Mouse (Mus musculus): ENCODE data around the gene Rps11.
A peak's percentile ranks its signal among the peaks of the same experiment; 100 is the strongest.

Gene Rps11

GRCm38 (mm10) chr7:45125144-45125600 lies 933 bp upstream of the Rps11 start:
- peaks cover 64% of the 10 kb centered on the region for H3K36me3 ChIP-seq (ENCODE audit: insufficient read depth, low read length)
- no peaks in the 10 kb centered on the region for H3K27me3 ChIP-seq (ENCODE audit: insufficient read depth, low read length)
- H3K4me3 ChIP-seq (replicated peaks; ENCODE audit: low read length), result peak overlapping the region; percentile 92
- TF ChIP-seq CTCF (conservative IDR thresholded peaks at IDR 0.05; ENCODE audit: low read length) (no peak), POU5F1 (IDR thresholded peaks at IDR 0.05; ENCODE audit: borderline replicate concordance, low read length) (no peak), NANOG (IDR thresholded peaks at IDR 0.05; ENCODE audit: borderline replicate concordance, low read length) (no peak)
- H3K9me3 ChIP-seq (ENCODE audit: low read length), result no peaks in the 10 kb centered on the region
- H3K4me1 ChIP-seq (replicated peaks; ENCODE audit: low read depth, low read length), result peaks cover 32% of the 10 kb centered on the region

GRCm38 (mm10) chr7:45123186-45123570 lies 1.1 kb downstream of the Rps11 start:
- Histone ChIP-seq H3K36me3 (ENCODE audit: insufficient read depth, low read length) (peaks cover 80% of the 10 kb centered on the region), H3K9me3 (ENCODE audit: low read length) (no peaks in the 10 kb centered on the region), H3K27me3 (ENCODE audit: insufficient read depth, low read length) (no peaks in the 10 kb centered on the region), H3K4me3 (replicated peaks; ENCODE audit: low read length) (peak overlapping the region; percentile 98), H3K4me1 (replicated peaks; ENCODE audit: low read depth, low read length) (peaks cover 45% of the 10 kb centered on the region)
- TF ChIP-seq POU5F1 (IDR thresholded peaks at IDR 0.05; ENCODE audit: borderline replicate concordance, low read length) (no peak), CTCF (conservative IDR thresholded peaks at IDR 0.05; ENCODE audit: low read length) (no peak), NANOG (IDR thresholded peaks at IDR 0.05; ENCODE audit: borderline replicate concordance, low read length) (no peak)

- H3K4me3 ChIP-seq (replicated peaks; ENCODE audit: low read length), result peak overlapping the region; percentile 98
- no peaks in the 10 kb centered on the region for H3K27me3 ChIP-seq (ENCODE audit: insufficient read depth, low read length)
- peaks cover 80% of the 10 kb centered on the region for H3K36me3 ChIP-seq (ENCODE audit: insufficient read depth, low read length)
- no peak for TF ChIP-seq CTCF (conservative IDR thresholded peaks at IDR 0.05; ENCODE audit: low read length)
- TF ChIP-seq POU5F1 (IDR thresholded peaks at IDR 0.05; ENCODE audit: borderline replicate concordance, low read length), result no peak
- no peak for TF ChIP-seq NANOG (IDR thresholded peaks at IDR 0.05; ENCODE audit: borderline replicate concordance, low read length)
- peaks cover 50% of the 10 kb centered on the region for H3K4me1 ChIP-seq (replicated peaks; ENCODE audit: low read depth, low read length)
- no peaks in the 10 kb centered on the region for H3K9me3 ChIP-seq (ENCODE audit: low read length)
Measured at GRCm38 (mm10) chr7:45122561-45123185, 1.6 kb downstream of the Rps11 start.

GRCm38 (mm10) chr7:45121966-45122365 lies 2.3 kb downstream of the Rps11 start:
- Histone ChIP-seq H3K27me3 (ENCODE audit: insufficient read depth, low read length) (no peaks in the 10 kb centered on the region), H3K4me3 (replicated peaks; ENCODE audit: low read length) (peak overlapping the region; percentile 98), H3K4me1 (replicated peaks; ENCODE audit: low read depth, low read length) (peaks cover 56% of the 10 kb centered on the region), H3K36me3 (ENCODE audit: insufficient read depth, low read length) (peaks cover 78% of the 10 kb centered on the region), H3K9me3 (ENCODE audit: low read length) (no peaks in the 10 kb centered on the region)
- TF ChIP-seq POU5F1 (IDR thresholded peaks at IDR 0.05; ENCODE audit: borderline replicate concordance, low read length), result no peak
- no peak for TF ChIP-seq CTCF (conservative IDR thresholded peaks at IDR 0.05; ENCODE audit: low read length)
- no peak for TF ChIP-seq NANOG (IDR thresholded peaks at IDR 0.05; ENCODE audit: borderline replicate concordance, low read length)

GRCm38 (mm10) chr7:45121404-45121803 lies 2.8 kb downstream of the Rps11 start:
- no peaks in the 10 kb centered on the region for H3K9me3 ChIP-seq (ENCODE audit: low read length)
- H3K36me3 ChIP-seq (ENCODE audit: insufficient read depth, low read length), result peaks cover 73% of the 10 kb centered on the region
- H3K27me3 ChIP-seq (ENCODE audit: insufficient read depth, low read length), result no peaks in the 10 kb centered on the region
- TF ChIP-seq CTCF (conservative IDR thresholded peaks at IDR 0.05; ENCODE audit: low read length), result no peak
- no peak for TF ChIP-seq NANOG (IDR thresholded peaks at IDR 0.05; ENCODE audit: borderline replicate concordance, low read length)
- no peak for TF ChIP-seq POU5F1 (IDR thresholded peaks at IDR 0.05; ENCODE audit: borderline replicate concordance, low read length)
- peak overlapping the region; percentile 98 for H3K4me3 ChIP-seq (replicated peaks; ENCODE audit: low read length)
- peaks cover 56% of the 10 kb centered on the region for H3K4me1 ChIP-seq (replicated peaks; ENCODE audit: low read depth, low read length)

- no peak for TF ChIP-seq CTCF (conservative IDR thresholded peaks at IDR 0.05; ENCODE audit: low read length)
- no peak for TF ChIP-seq NANOG (IDR thresholded peaks at IDR 0.05; ENCODE audit: borderline replicate concordance, low read length)
- no peak overlapping the region; the same call in 1 of the 2 replicates for H3K4me3 ChIP-seq (replicated peaks; ENCODE audit: low read length)
- peaks cover 65% of the 10 kb centered on the region for H3K4me1 ChIP-seq (replicated peaks; ENCODE audit: low read depth, low read length)
- no peaks in the 10 kb centered on the region for H3K27me3 ChIP-seq (ENCODE audit: insufficient read depth, low read length)
- H3K9me3 ChIP-seq (ENCODE audit: low read length), result no peaks in the 10 kb centered on the region
- peaks cover 62% of the 10 kb centered on the region for H3K36me3 ChIP-seq (ENCODE audit: insufficient read depth, low read length)
Measured at GRCm38 (mm10) chr7:45119780-45120709, 4.2 kb downstream of the Rps11 start.

- Histone ChIP-seq H3K36me3 (ENCODE audit: insufficient read depth, low read length) (peaks cover 58% of the 10 kb centered on the region), H3K4me3 (replicated peaks; ENCODE audit: low read length) (no peak overlapping the region), H3K4me1 (replicated peaks; ENCODE audit: low read depth, low read length) (peaks cover 80% of the 10 kb centered on the region), H3K9me3 (ENCODE audit: low read length) (no peaks in the 10 kb centered on the region), H3K27me3 (ENCODE audit: insufficient read depth, low read length) (no peaks in the 10 kb centered on the region)
- TF ChIP-seq NANOG (IDR thresholded peaks at IDR 0.05; ENCODE audit: borderline replicate concordance, low read length) (no peak), POU5F1 (IDR thresholded peaks at IDR 0.05; ENCODE audit: borderline replicate concordance, low read length) (no peak), CTCF (conservative IDR thresholded peaks at IDR 0.05; ENCODE audit: low read length) (no peak)
Measured at GRCm38 (mm10) chr7:45118336-45118735, 5.9 kb downstream of the Rps11 start.

GRCm38 (mm10) chr7:45117566-45117965 lies 6.7 kb downstream of the Rps11 start:
- peaks cover 86% of the 10 kb centered on the region for H3K4me1 ChIP-seq (replicated peaks; ENCODE audit: low read depth, low read length)
- H3K4me3 ChIP-seq (replicated peaks; ENCODE audit: low read length), result no peak overlapping the region
- no peaks in the 10 kb centered on the region for H3K9me3 ChIP-seq (ENCODE audit: low read length)
- peaks cover 51% of the 10 kb centered on the region for H3K36me3 ChIP-seq (ENCODE audit: insufficient read depth, low read length)
- no peaks in the 10 kb centered on the region for H3K27me3 ChIP-seq (ENCODE audit: insufficient read depth, low read length)
- TF ChIP-seq NANOG (IDR thresholded peaks at IDR 0.05; ENCODE audit: borderline replicate concordance, low read length), result no peak
- TF ChIP-seq CTCF (conservative IDR thresholded peaks at IDR 0.05; ENCODE audit: low read length), result no peak
- no peak for TF ChIP-seq POU5F1 (IDR thresholded peaks at IDR 0.05; ENCODE audit: borderline replicate concordance, low read length)
